Mouse (Mus musculus): Measurements from ENCODE around the gene Mex3a.

The Mex3a gene

GRCm38 (mm10) chr3:88544955-88545591 lies 12.9 kb downstream of the Mex3a start:
- DNase-seq (ENCODE audit: low spot score in 2 of 2), result no peak

- DNase-seq (ENCODE audit: low spot score in 2 of 2), result no peak
These were observed 14.7 kb downstream of the Mex3a start for GRCm38 (mm10) chr3:88546674-88547418.

- DNase-seq (ENCODE audit: low spot score in 2 of 2), result peak; percentile 67 to 71
These were observed 16.2 kb downstream of the Mex3a start, which contains the start of gene Rab25 for GRCm38 (mm10) chr3:88548180-88548917. Rab25 (minus strand) TSS chr3:88548300.

- no peak for DNase-seq (ENCODE audit: low spot score in 2 of 2)
These were observed 19.4 kb downstream of the Mex3a start for GRCm38 (mm10) chr3:88551586-88551985.

GRCm38 (mm10) chr3:88552082-88552645 lies 20.0 kb downstream of the Mex3a start:
- DNase-seq (ENCODE audit: low spot score in 2 of 2), result no peak

- DNase-seq (ENCODE audit: low spot score in 2 of 2), result peak; percentile 92 to 98
These were observed 20.7 kb downstream of the Mex3a start, which contains the start of gene Lamtor2 for GRCm38 (mm10) chr3:88552676-88553524. Lamtor2 (minus strand) TSS chr3:88553074.

GRCm38 (mm10) chr3:88553525-88553879 lies 21.3 kb downstream of the Mex3a start, which contains the start of gene Ubqln4:
Ubqln4 (plus strand) TSS chr3:88553758.
- DNase-seq (ENCODE audit: low spot score in 2 of 2), result peak; percentile 88 to 90

- DNase-seq (ENCODE audit: low spot score in 2 of 2), result no peak
These were observed 21.8 kb downstream of the Mex3a start for GRCm38 (mm10) chr3:88553880-88554586.

GRCm38 (mm10) chr3:88555069-88555605 lies 22.9 kb downstream of the Mex3a start:
- DNase-seq (ENCODE audit: low spot score in 2 of 2), result no peak

GRCm38 (mm10) chr3:88555731-88556130 lies 23.5 kb downstream of the Mex3a start:
- DNase-seq (ENCODE audit: low spot score in 2 of 2), result no peak

- no peak for DNase-seq (ENCODE audit: low spot score in 2 of 2)
These were observed 24.4 kb downstream of the Mex3a start for GRCm38 (mm10) chr3:88556616-88557015.

- DNase-seq (ENCODE audit: low spot score in 2 of 2), result no peak
These were observed 27.4 kb downstream of the Mex3a start for GRCm38 (mm10) chr3:88559596-88559995.

- DNase-seq (ENCODE audit: low spot score in 2 of 2), result no peak
These were observed 29.8 kb downstream of the Mex3a start for GRCm38 (mm10) chr3:88561989-88562388.

- DNase-seq (ENCODE audit: low spot score in 2 of 2), result no peak
These were observed 31.2 kb downstream of the Mex3a start for GRCm38 (mm10) chr3:88563442-88563841.

- no peak for DNase-seq (ENCODE audit: low spot score in 2 of 2)
These were observed 31.8 kb downstream of the Mex3a start for GRCm38 (mm10) chr3:88563966-88564365.

- no peak for DNase-seq (ENCODE audit: low spot score in 2 of 2)
These were observed 33.9 kb downstream of the Mex3a start for GRCm38 (mm10) chr3:88566116-88566515.

GRCm38 (mm10) chr3:88566536-88567061 lies 34.4 kb downstream of the Mex3a start:
- no peak for DNase-seq (ENCODE audit: low spot score in 2 of 2)

GRCm38 (mm10) chr3:88567892-88568291 lies 35.7 kb downstream of the Mex3a start:
- DNase-seq (ENCODE audit: low spot score in 2 of 2), result no peak

GRCm38 (mm10) chr3:88568615-88569014 lies 36.4 kb downstream of the Mex3a start:
- DNase-seq (ENCODE audit: low spot score in 2 of 2), result no peak

- DNase-seq (ENCODE audit: low spot score in 2 of 2), result no peak
These were observed 36.9 kb downstream of the Mex3a start for GRCm38 (mm10) chr3:88569093-88569492.
